Mouse (Mus musculus): Measurements from ENCODE around the gene Adamts2. TPM values are rescaled to one million over a fixed set of nuclear protein-coding genes. Genes with fewer than 3 reads are reported as not detected.

Gene Adamts2
- 7.4 and 7.5 TPM in 2 replicates for polyA plus RNA-seq (2016; fragmentation: Nextera tagmentation; extraction: Ambion mirVana)

DNA sequence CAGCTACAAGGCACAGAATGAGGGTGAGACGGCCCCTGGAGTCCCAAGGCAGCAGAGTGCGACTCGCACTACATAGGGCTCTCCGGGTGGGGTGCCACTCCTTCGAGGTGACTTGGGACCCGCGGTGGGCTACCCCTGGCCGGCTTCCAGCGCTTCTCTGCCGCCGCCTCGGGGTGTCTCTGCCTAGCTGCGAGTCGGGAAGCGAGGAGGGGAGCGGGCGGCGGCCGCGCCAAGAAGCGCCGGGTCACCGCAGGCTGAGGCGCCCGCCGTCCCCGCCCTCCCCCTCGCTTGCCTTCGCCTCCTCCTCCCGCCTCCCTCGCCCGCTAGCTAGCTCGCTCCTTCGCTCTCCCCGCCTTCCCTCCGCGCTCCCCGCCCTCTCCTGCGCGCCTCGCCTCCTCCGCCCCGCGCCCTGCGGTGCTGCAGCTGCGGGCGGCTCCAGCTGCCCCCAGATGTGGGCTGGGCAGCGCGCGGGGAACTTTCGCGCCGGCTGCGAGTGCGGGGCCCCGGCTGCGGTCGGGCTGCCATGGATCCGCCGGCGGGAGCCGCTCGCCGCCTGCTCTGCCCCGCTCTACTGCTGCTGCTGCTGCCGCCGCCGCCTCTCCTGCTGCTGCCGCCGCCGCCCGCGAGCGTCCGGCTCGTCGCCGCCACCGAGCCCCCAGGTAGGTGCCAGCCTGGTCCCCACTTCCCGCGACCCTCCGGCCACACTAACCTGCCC is at the start of gene Adamts2:
Gene Adamts2 (plus strand): TSS at position 444 of the 715 bp plus-strand sequence.
- Histone ChIP-seq H3K9ac (peak within 1 kb of the TSS; percentile 71), H3K27me3 (replicated peaks) (peaks cover 93% of the 10 kb centered on the region), H3K4me1 (replicated peaks) (peaks cover 14% of the 10 kb centered on the region), H3K9me3 (replicated peaks) (no peaks in the 10 kb centered on the region; the same call in 1 of the 2 replicates), H3K27ac (ENCODE audit: poor library complexity, severe bottlenecking) (no peak within 1 kb of the TSS), H3K36me3 (no peaks in the 10 kb centered on the region), H3K4me3 (peak within 1 kb of the TSS; percentile 69), H3K4me2 (peak within 1 kb of the TSS; percentile 97)
- WGBS = under 1% methylated on average over 78 of the region's 82 CpGs
- ATAC-seq (ENCODE audit: insufficient number of reproducible peaks, low FRiP score) = peak; percentile 66

- Histone ChIP-seq H3K4me1 (replicated peaks) (no peaks in the 10 kb centered on the region), H3K4me2 (no peak overlapping the region), H3K9me3 (replicated peaks) (peaks cover 13% of the 10 kb centered on the region), H3K4me3 (no peak overlapping the region), H3K27me3 (replicated peaks) (no peaks in the 10 kb centered on the region), H3K27ac (ENCODE audit: poor library complexity, severe bottlenecking) (no peak overlapping the region), H3K36me3 (no peaks in the 10 kb centered on the region), H3K9ac (no peak overlapping the region)
- no peak for ATAC-seq (ENCODE audit: insufficient number of reproducible peaks, low FRiP score)
- 85% methylated on average over 3 of the region's 3 CpGs for WGBS
Measured at GRCm38 (mm10) chr11:50557064-50557463, 44.8 kb upstream of the Adamts2 start.

DNA sequence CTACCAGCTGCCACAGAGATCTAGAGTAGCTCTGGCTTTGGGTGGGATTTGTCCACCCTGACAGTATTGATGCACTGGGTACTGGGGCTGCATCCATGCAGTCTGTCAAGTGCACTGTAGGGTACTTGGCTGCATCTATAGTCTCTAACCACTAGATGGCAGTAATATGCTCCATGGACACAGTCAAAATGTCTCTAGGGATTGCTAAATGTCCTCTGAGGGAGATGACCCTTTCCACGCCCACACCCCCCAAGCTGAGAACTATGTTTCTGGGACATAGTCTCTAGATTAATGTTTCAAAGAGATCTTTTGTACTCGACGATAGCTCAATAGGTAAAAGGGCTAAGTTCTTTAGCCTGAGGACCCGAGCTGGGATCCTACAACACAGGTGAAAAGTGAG is 42.8 kb upstream of the Adamts2 start:
- Histone ChIP-seq H3K4me3 (no peak overlapping the region), H3K4me2 (no peak overlapping the region), H3K9me3 (replicated peaks) (peaks cover 13% of the 10 kb centered on the region), H3K27me3 (replicated peaks) (no peaks in the 10 kb centered on the region), H3K27ac (ENCODE audit: poor library complexity, severe bottlenecking) (no peak overlapping the region), H3K36me3 (no peaks in the 10 kb centered on the region), H3K9ac (no peak overlapping the region), H3K4me1 (replicated peaks) (no peaks in the 10 kb centered on the region)
- ATAC-seq (ENCODE audit: insufficient number of reproducible peaks, low FRiP score) = no peak
- WGBS = 27% methylated on average over 4 of the region's 4 CpGs

- no peak overlapping the region for H3K9ac ChIP-seq
- H3K9me3 ChIP-seq (replicated peaks) = no peaks in the 10 kb centered on the region; the same call in 1 of the 2 replicates
- 62% methylated on average over 20 of the region's 20 CpGs for WGBS
- H3K4me2 ChIP-seq = no peak overlapping the region
- no peaks in the 10 kb centered on the region for H3K36me3 ChIP-seq
- no peak overlapping the region for H3K4me3 ChIP-seq
- no peak overlapping the region for H3K27ac ChIP-seq (ENCODE audit: poor library complexity, severe bottlenecking)
- H3K27me3 ChIP-seq (replicated peaks) = no peaks in the 10 kb centered on the region
- peak; percentile 59; the same call in 1 of the 2 replicates for ATAC-seq (ENCODE audit: insufficient number of reproducible peaks, low FRiP score)
- no peaks in the 10 kb centered on the region for H3K4me1 ChIP-seq (replicated peaks)
Measured at GRCm38 (mm10) chr11:50565466-50566211, 36.2 kb upstream of the Adamts2 start.

DNA sequence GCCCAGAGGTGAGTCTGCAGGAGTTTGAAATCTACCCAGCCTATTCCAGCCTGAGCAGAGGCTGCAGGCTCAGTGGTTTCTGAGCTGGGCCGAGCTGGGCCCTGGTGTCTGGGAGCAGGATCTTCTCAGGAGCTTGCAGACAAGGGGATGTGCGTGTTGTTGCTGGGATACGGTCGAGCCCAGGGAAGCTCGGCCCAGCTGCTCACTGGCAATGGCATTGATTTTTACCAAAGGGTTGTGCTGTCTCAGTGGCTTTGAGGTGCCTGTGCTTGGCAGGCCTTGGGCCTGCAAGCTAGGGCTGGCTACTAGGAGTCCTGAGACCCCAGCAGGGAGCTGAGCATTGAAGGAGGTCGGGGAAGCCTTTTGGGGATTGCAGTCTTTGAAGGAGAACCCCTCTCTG is 30.4 kb upstream of the Adamts2 start:
- Histone ChIP-seq H3K4me3 (no peak overlapping the region), H3K9ac (no peak overlapping the region), H3K4me2 (no peak overlapping the region), H3K27me3 (replicated peaks) (no peaks in the 10 kb centered on the region), H3K36me3 (no peaks in the 10 kb centered on the region), H3K9me3 (replicated peaks) (no peaks in the 10 kb centered on the region), H3K4me1 (replicated peaks) (no peaks in the 10 kb centered on the region), H3K27ac (ENCODE audit: poor library complexity, severe bottlenecking) (no peak overlapping the region)
- 73% methylated on average over 6 of the region's 6 CpGs for WGBS
- no peak for ATAC-seq (ENCODE audit: insufficient number of reproducible peaks, low FRiP score)

- ATAC-seq (ENCODE audit: insufficient number of reproducible peaks, low FRiP score) = no peak
- Histone ChIP-seq H3K27me3 (replicated peaks) (no peaks in the 10 kb centered on the region), H3K4me2 (no peak overlapping the region), H3K27ac (ENCODE audit: poor library complexity, severe bottlenecking) (no peak overlapping the region), H3K9ac (no peak overlapping the region), H3K4me3 (no peak overlapping the region), H3K4me1 (replicated peaks) (no peaks in the 10 kb centered on the region), H3K36me3 (no peaks in the 10 kb centered on the region), H3K9me3 (replicated peaks) (no peaks in the 10 kb centered on the region)
- 72% methylated on average over 4 of the region's 4 CpGs for WGBS
Measured at GRCm38 (mm10) chr11:50576521-50576920, 25.4 kb upstream of the Adamts2 start.

GRCm38 (mm10) chr11:50587026-50587425 is 14.9 kb upstream of the Adamts2 start:
- Histone ChIP-seq H3K27ac (ENCODE audit: poor library complexity, severe bottlenecking) (no peak overlapping the region), H3K4me2 (no peak overlapping the region), H3K4me3 (no peak overlapping the region), H3K36me3 (no peaks in the 10 kb centered on the region), H3K27me3 (replicated peaks) (no peaks in the 10 kb centered on the region; the same call in 1 of the 2 replicates), H3K9ac (no peak overlapping the region), H3K4me1 (replicated peaks) (no peaks in the 10 kb centered on the region), H3K9me3 (replicated peaks) (peaks cover 3% of the 10 kb centered on the region; the same call in 1 of the 2 replicates)
- no peak for ATAC-seq (ENCODE audit: insufficient number of reproducible peaks, low FRiP score)
- 44% methylated on average over 7 of the region's 7 CpGs for WGBS

- no peaks in the 10 kb centered on the region; the same call in 1 of the 2 replicates for H3K27me3 ChIP-seq (replicated peaks)
- ATAC-seq (ENCODE audit: insufficient number of reproducible peaks, low FRiP score) = no peak
- whole genome bisulfite sequencing = 12% methylated on average over 3 of the region's 3 CpGs
- no peak overlapping the region for H3K9ac ChIP-seq
- H3K4me3 ChIP-seq = no peak overlapping the region
- peaks cover 3% of the 10 kb centered on the region; the same call in 1 of the 2 replicates for H3K9me3 ChIP-seq (replicated peaks)
- no peak overlapping the region for H3K4me2 ChIP-seq
- no peak overlapping the region for H3K27ac ChIP-seq (ENCODE audit: poor library complexity, severe bottlenecking)
- no peaks in the 10 kb centered on the region for H3K36me3 ChIP-seq
- H3K4me1 ChIP-seq (replicated peaks) = no peaks in the 10 kb centered on the region
Measured at GRCm38 (mm10) chr11:50587787-50588186, 14.1 kb upstream of the Adamts2 start.

GRCm38 (mm10) chr11:50589060-50589459 is 12.8 kb upstream of the Adamts2 start:
- Histone ChIP-seq H3K4me2 (no peak overlapping the region), H3K27me3 (replicated peaks) (peaks cover 9% of the 10 kb centered on the region), H3K36me3 (no peaks in the 10 kb centered on the region), H3K9me3 (replicated peaks) (peaks cover 3% of the 10 kb centered on the region; the same call in 1 of the 2 replicates), H3K27ac (ENCODE audit: poor library complexity, severe bottlenecking) (no peak overlapping the region), H3K4me3 (no peak overlapping the region), H3K4me1 (replicated peaks) (no peaks in the 10 kb centered on the region), H3K9ac (no peak overlapping the region)
- ATAC-seq (ENCODE audit: insufficient number of reproducible peaks, low FRiP score) = no peak
- WGBS = 44% methylated on average over 11 of the region's 11 CpGs

- peaks cover 25% of the 10 kb centered on the region for H3K27me3 ChIP-seq (replicated peaks)
- no peak for ATAC-seq (ENCODE audit: insufficient number of reproducible peaks, low FRiP score)
- no peak overlapping the region for H3K9ac ChIP-seq
- WGBS = 87% methylated on average over 13 of the region's 13 CpGs
- H3K9me3 ChIP-seq (replicated peaks) = no peaks in the 10 kb centered on the region
- no peaks in the 10 kb centered on the region for H3K4me1 ChIP-seq (replicated peaks)
- H3K36me3 ChIP-seq = no peaks in the 10 kb centered on the region
- H3K27ac ChIP-seq (ENCODE audit: poor library complexity, severe bottlenecking) = no peak overlapping the region
- H3K4me2 ChIP-seq = no peak overlapping the region
- H3K4me3 ChIP-seq = no peak overlapping the region
Measured at GRCm38 (mm10) chr11:50591053-50591452, 10.8 kb upstream of the Adamts2 start.

GRCm38 (mm10) chr11:50592892-50593553 is 8.9 kb upstream of the Adamts2 start:
- no peak overlapping the region for H3K27ac ChIP-seq (ENCODE audit: poor library complexity, severe bottlenecking)
- ATAC-seq (ENCODE audit: insufficient number of reproducible peaks, low FRiP score) = no peak
- H3K4me1 ChIP-seq (replicated peaks) = no peaks in the 10 kb centered on the region
- no peak overlapping the region for H3K9ac ChIP-seq
- 75% methylated on average over 16 of the region's 16 CpGs for WGBS
- H3K4me2 ChIP-seq = no peak overlapping the region
- no peaks in the 10 kb centered on the region for H3K36me3 ChIP-seq
- H3K27me3 ChIP-seq (replicated peaks) = peaks cover 40% of the 10 kb centered on the region
- H3K4me3 ChIP-seq = no peak overlapping the region
- H3K9me3 ChIP-seq (replicated peaks) = no peaks in the 10 kb centered on the region

Data from heart, embryonic 12.5 days (tissue).